Mouse (Mus musculus) hindbrain, postnatal 0 days (tissue): ENCODE results near the gene B3gnt9. TPM values are rescaled to one million over a fixed set of nuclear protein-coding genes. Genes with fewer than 3 reads are reported as not detected.
A peak's percentile ranks its signal among the peaks of the same experiment; 100 is the strongest.
"Not testable (repeated sequence)": the region's sequence is repeated elsewhere in the genome, so short reads cannot be mapped to it uniquely, and the experiment has no call there.

ENCODE experiments used
- ATAC-seq: fragments of 200-750 bp; cut with Nextera tagmentation; 2 replicates; pipeline ENCODE4 v1.8.0; 2017; ENCODE audit warnings: mild to moderate bottlenecking, moderate TSS enrichment, moderate library complexity
- DNase-seq: peaks from one replicate; pipeline ENCODE4 v3.0.0-alpha.2; 2015; ENCODE audit warnings: low spot score
- H3K27ac ChIP-seq: fragments of 300-500 bp; sonication (generic); 2 replicates; pipeline ENCODE4 v1.5.1; 2014; ENCODE audit warnings: mild to moderate bottlenecking
- H3K27me3 ChIP-seq: fragments of 300-500 bp; sonication (generic); 2 replicates; pipeline ENCODE4 v1.6.1; 2014; ENCODE audit warnings: low read length, mixed read lengths; ENCODE audit not compliant: insufficient read depth
- H3K36me3 ChIP-seq: fragments of 300-500 bp; sonication (generic); 2 replicates; pipeline ENCODE4 v1.6.1; 2014; ENCODE audit warnings: low read length, mixed read lengths; ENCODE audit not compliant: insufficient read depth
- H3K4me1 ChIP-seq: fragments of 300-500 bp; sonication (generic); 2 replicates; pipeline ENCODE4 v1.6.1; 2014; ENCODE audit warnings: antibody characterized with exemption, low read length, mixed read lengths; ENCODE audit not compliant: insufficient read depth
- H3K4me2 ChIP-seq: fragments of 300-500 bp; sonication (generic); 2 replicates; pipeline ENCODE4 v1.6.1; 2014; ENCODE audit warnings: low read depth, mild to moderate bottlenecking, low read length, moderate library complexity, mixed read lengths
- H3K4me3 ChIP-seq: fragments of 300-500 bp; sonication (generic); 2 replicates; pipeline ENCODE4 v1.5.1; 2014; ENCODE audit warnings: low read length
- H3K9ac ChIP-seq: fragments of 300-500 bp; sonication (generic); replicated peaks from 2 replicates; pipeline ENCODE4 v1.6.1; 2014; ENCODE audit warnings: mild to moderate bottlenecking, low read length, moderate library complexity, mixed read lengths
- H3K9me3 ChIP-seq: fragments of 300-500 bp; sonication (generic); 2 replicates; pipeline ENCODE4 v1.6.1; 2016; ENCODE audit warnings: low read length, mixed read lengths
- CTCF ChIP-seq: IDR thresholded peaks from 2 replicates; pipeline ENCODE4 v1.5.1; 2016; ENCODE audit warnings: antibody characterized with exemption, control low read depth, low read depth
- WGBS: fragments of 180-500 bp; shearing (Covaris S2); extraction: QIAGEN DNeasy Blood & Tissue Kit; methylation state at CpG from one replicate; pipeline ENCODE4 v1.1.7; 2014; 5-methylcytosine and 5-hydroxymethylcytosine counted together
- polyA plus RNA-seq: library from polyadenylated mRNA; unstranded; fragments of >200 nt; fragmentation: Nextera tagmentation; extraction: Ambion mirVana; gene quantifications from 2 replicates; pipeline ENCODE4 v1.2.1, GENCODE M21; 2015
- total RNA-seq: library from RNA; depleted of rRNA; stranded (reverse); fragments of >200 nt; gene quantifications from 2 replicates; pipeline ENCODE4 v1.2.3, GENCODE M21; 2014

B3gnt9 gene
- total and polyA plus RNA-seq, 2 experiments from 2014 or later: 10.7 to 18.8 TPM

- no peaks in the 10 kb centered on the region for H3K27me3 ChIP-seq
- H3K9ac ChIP-seq: no peak within 1 kb of the TSS
- H3K4me3 ChIP-seq: peak within 1 kb of the TSS; percentile 96
These were observed 41.1 kb upstream of the B3gnt9 start, which contains the start of gene Exoc3l for GRCm38 (mm10) chr8:105295895-105296573. Gene Exoc3l, minus strand, starts transcription at chr8:105296101.

DNA sequence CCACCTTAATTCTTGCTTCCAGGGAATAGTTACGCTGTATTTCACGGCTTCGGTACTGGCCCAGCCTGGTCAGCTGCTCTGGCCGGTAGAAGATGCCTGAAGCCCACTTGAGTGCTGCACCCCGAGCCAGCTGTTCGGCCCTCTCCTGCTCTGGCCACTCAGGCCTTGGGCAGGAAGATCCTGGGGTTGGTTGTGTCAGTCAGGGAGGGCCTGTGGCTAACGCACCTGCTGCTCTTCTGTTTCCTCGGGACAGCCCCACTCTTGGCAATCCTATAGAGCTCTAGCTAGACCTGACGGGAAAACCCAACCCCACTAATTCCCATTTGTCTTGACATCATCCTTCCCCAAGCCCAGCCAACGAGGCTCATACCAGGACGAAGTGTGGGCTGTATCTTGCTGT, 40.3 kb upstream of the B3gnt9 start:
- Histone ChIP-seq H3K9ac (no peak overlapping the region), H3K27ac (no peak overlapping the region), H3K4me2 (0 out of 2 replicates have a peak overlapping the region, but pooled peaks have one; percentile 16), H3K36me3 (peaks cover 5% of the 10 kb centered on the region), H3K9me3 (no peaks in the 10 kb centered on the region), H3K27me3 (no peaks in the 10 kb centered on the region), H3K4me3 (no peak overlapping the region), H3K4me1 (peaks cover 15% of the 10 kb centered on the region)
- 68% methylated on average over 11 of the region's 11 CpGs for WGBS
- no peak for ATAC-seq
- no peak for DNase-seq
- no peak for TF ChIP-seq CTCF

More at GRCm38 (mm10) chr8:105295895-105296573, 41.1 kb upstream of the B3gnt9 start, which contains the start of gene Exoc3l:
- Histone ChIP-seq H3K9me3 (no peaks in the 10 kb centered on the region), H3K4me1 (peaks cover 15% of the 10 kb centered on the region), H3K27ac (peak within 1 kb of the TSS; percentile 77; the same call in 1 of the 2 replicates), H3K4me2 (peak within 1 kb of the TSS; percentile 75), H3K36me3 (peaks cover 11% of the 10 kb centered on the region)
- ATAC-seq (no peak), DNase-seq (no peak)
- TF ChIP-seq CTCF: no peak
- 60% methylated on average over 11 of the region's 11 CpGs for WGBS

DNA sequence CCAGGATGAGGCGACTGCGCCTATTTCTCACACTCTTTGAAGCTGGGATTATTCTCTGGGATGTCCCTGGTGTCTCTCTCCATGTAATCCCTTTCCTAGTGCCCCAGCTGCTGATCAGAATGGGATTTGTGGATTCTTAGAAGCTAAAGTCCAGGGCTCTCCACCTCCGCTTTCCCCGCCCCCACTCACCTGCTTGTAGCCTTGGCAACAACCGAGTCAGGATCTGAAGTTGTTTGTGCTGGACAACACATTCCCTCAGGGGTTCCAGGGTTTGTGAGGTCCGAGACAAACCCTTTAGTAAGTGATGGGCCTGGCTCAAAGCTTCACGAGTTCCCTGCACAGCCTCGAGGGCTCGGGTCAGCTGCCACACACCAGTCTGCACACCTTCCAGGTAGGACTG, 39.8 kb upstream of the B3gnt9 start:
- Histone ChIP-seq H3K9ac (no peak overlapping the region), H3K9me3 (no peaks in the 10 kb centered on the region), H3K4me3 (no peak overlapping the region), H3K27ac (no peak overlapping the region), H3K27me3 (no peaks in the 10 kb centered on the region), H3K36me3 (peaks cover under 1% of the 10 kb centered on the region), H3K4me2 (no peak overlapping the region), H3K4me1 (peaks cover 19% of the 10 kb centered on the region)
- WGBS: 70% methylated on average over 9 of the region's 9 CpGs
- ATAC-seq (no peak), DNase-seq (no peak)
- TF ChIP-seq CTCF: no peak

GRCm38 (mm10) chr8:105293405-105293804, 38.5 kb upstream of the B3gnt9 start:
- DNase-seq: no peak
- H3K4me2 ChIP-seq: no peak overlapping the region
- no peaks in the 10 kb centered on the region for H3K36me3 ChIP-seq
- H3K9me3 ChIP-seq: no peaks in the 10 kb centered on the region
- H3K27ac ChIP-seq: no peak overlapping the region
- no peak overlapping the region for H3K4me3 ChIP-seq
- no peak for TF ChIP-seq CTCF
- H3K4me1 ChIP-seq: peaks cover 15% of the 10 kb centered on the region
- 54% methylated on average over 19 of the region's 19 CpGs for WGBS
- no peak overlapping the region for H3K9ac ChIP-seq
- ATAC-seq: no peak
- H3K27me3 ChIP-seq: no peaks in the 10 kb centered on the region

GRCm38 (mm10) chr8:105292471-105292870, 37.5 kb upstream of the B3gnt9 start:
- no peak overlapping the region for H3K9ac ChIP-seq
- H3K4me2 ChIP-seq: no peak overlapping the region
- no peaks in the 10 kb centered on the region for H3K36me3 ChIP-seq
- no peak for TF ChIP-seq CTCF
- no peak overlapping the region for H3K4me3 ChIP-seq
- H3K27ac ChIP-seq: no peak overlapping the region
- ATAC-seq (no peak), DNase-seq (no peak)
- H3K27me3 ChIP-seq: no peaks in the 10 kb centered on the region
- H3K4me1 ChIP-seq: peaks cover 13% of the 10 kb centered on the region
- 85% methylated on average over 7 of the region's 7 CpGs for WGBS
- no peaks in the 10 kb centered on the region for H3K9me3 ChIP-seq

- DNase-seq, H3K4me3 ChIP-seq, H3K4me2 ChIP-seq, ATAC-seq, H3K36me3 ChIP-seq, H3K27me3 ChIP-seq, H3K27ac ChIP-seq, H3K9me3 ChIP-seq, H3K9ac ChIP-seq, H3K4me1 ChIP-seq: not testable (repeated sequence)
- WGBS: 70% methylated on average over 3 of the region's 3 CpGs
- peak; percentile 24; the same call in 1 of the 2 replicates for TF ChIP-seq CTCF
These were observed 36.8 kb upstream of the B3gnt9 start for GRCm38 (mm10) chr8:105291802-105292201.

GRCm38 (mm10) chr8:105291364-105291763, 36.4 kb upstream of the B3gnt9 start:
- H3K9ac ChIP-seq, ATAC-seq, H3K27me3 ChIP-seq, H3K4me3 ChIP-seq, H3K36me3 ChIP-seq, H3K27ac ChIP-seq, H3K9me3 ChIP-seq, H3K4me2 ChIP-seq, DNase-seq: not testable (repeated sequence)
- WGBS: 85% methylated on average over 8 of the region's 8 CpGs
- H3K4me1 ChIP-seq: peaks cover 11% of the 10 kb centered on the region; the same call in 1 of the 2 replicates
